Mouse (Mus musculus) liver, postnatal 0 days (tissue): ENCODE measurements around the gene Uvssa. TPM values are rescaled to one million over a fixed set of nuclear protein-coding genes. Genes with fewer than 3 reads are reported as not detected.

ENCODE experiments used
- ATAC-seq: fragments of 200-750 bp; cut with Nextera tagmentation; 2 replicates; pipeline ENCODE4 v1.8.0; 2017; ENCODE audit warnings: mild to moderate bottlenecking, moderate library complexity
- DNase-seq: peaks from one replicate; pipeline ENCODE4 v3.0.0-alpha.2; 2016
- H3K27ac ChIP-seq: fragments of 300-500 bp; sonication (generic); 2 replicates; pipeline ENCODE4 v1.5.1; 2014; ENCODE audit warnings: antibody characterized with exemption, moderate library complexity, mild to moderate bottlenecking, low read depth
- H3K27me3 ChIP-seq: fragments of 300-500 bp; sonication (generic); 2 replicates; pipeline ENCODE4 v1.6.1; 2014; ENCODE audit warnings: low read length, control low read depth, mixed read lengths; ENCODE audit not compliant: insufficient read depth
- H3K36me3 ChIP-seq: fragments of 300-500 bp; sonication (generic); replicated peaks from 2 replicates; pipeline ENCODE4 v1.6.1; 2014; ENCODE audit warnings: mild to moderate bottlenecking, control low read depth, low read length, moderate library complexity, mixed read lengths; ENCODE audit not compliant: insufficient read depth
- H3K4me1 ChIP-seq: fragments of 300-500 bp; sonication (generic); 2 replicates; pipeline ENCODE4 v1.6.1; 2014; ENCODE audit warnings: antibody characterized with exemption, mild to moderate bottlenecking, control low read depth; ENCODE audit not compliant: insufficient read depth
- H3K4me2 ChIP-seq: fragments of 300-500 bp; sonication (generic); 2 replicates; pipeline ENCODE4 v1.6.1; 2014; ENCODE audit warnings: low read depth, mild to moderate bottlenecking, low read length, moderate library complexity, mixed read lengths
- H3K4me3 ChIP-seq: fragments of 300-500 bp; sonication (generic); 2 replicates; pipeline ENCODE4 v1.5.1; 2014; ENCODE audit warnings: low read depth, low read length
- H3K9ac ChIP-seq: fragments of 300-500 bp; sonication (generic); replicated peaks from 2 replicates; pipeline ENCODE4 v1.6.1; 2014; ENCODE audit warnings: mild to moderate bottlenecking, moderate library complexity
- H3K9me3 ChIP-seq: fragments of 300-500 bp; sonication (generic); 2 replicates; pipeline ENCODE4 v1.6.1; 2016; ENCODE audit warnings: mild to moderate bottlenecking, control low read depth, low read length, mixed read lengths
- CTCF ChIP-seq: sonication (generic); IDR thresholded peaks from 2 replicates; pipeline ENCODE4 v1.5.1; 2016; ENCODE audit warnings: antibody characterized with exemption, low read depth
- EP300 ChIP-seq: IDR thresholded peaks from 2 replicates; pipeline ENCODE4 v1.6.1; 2016; ENCODE audit warnings: antibody characterized with exemption, low read depth, mild to moderate bottlenecking
- WGBS: fragments of 180-500 bp; shearing (Covaris S2); extraction: QIAGEN DNeasy Blood & Tissue Kit; methylation state at CpG from one replicate; pipeline ENCODE4 v1.1.7; 2014; ENCODE audit not compliant: insufficient replicate concordance; 5-methylcytosine and 5-hydroxymethylcytosine counted together
- polyA plus RNA-seq: library from polyadenylated mRNA; unstranded; fragments of >200 nt; fragmentation: Nextera tagmentation; extraction: Ambion mirVana; gene quantifications from 2 replicates; pipeline ENCODE4 v1.2.1, GENCODE M21; 2015

Gene Uvssa
- polyA plus RNA-seq, 1 experiment from 2014 or later = 3.1 TPM

- no peak overlapping the region for H3K9ac ChIP-seq
- no peak for ATAC-seq
- no peak overlapping the region for H3K4me2 ChIP-seq
- H3K9me3 ChIP-seq = no peaks in the 10 kb centered on the region
- no peaks in the 10 kb centered on the region for H3K4me1 ChIP-seq
- 53% methylated on average over 11 of the region's 11 CpGs for WGBS
- no peak overlapping the region for H3K4me3 ChIP-seq
- TF ChIP-seq CTCF (no peak), EP300 (no peak)
- H3K27me3 ChIP-seq = no peaks in the 10 kb centered on the region
- H3K36me3 ChIP-seq = no peaks in the 10 kb centered on the region
- no peak for DNase-seq
- H3K27ac ChIP-seq = no peak overlapping the region
Measured at GRCm38 (mm10) chr5:33465464-33465863, 87.1 kb downstream of the Uvssa start.

Other genes starting within 250 kb of the Uvssa start
- gene Spon2, start 160.1 kb upstream of the Uvssa start, polyA plus RNA-seq = 12.6 and 19.7 TPM in 2 replicates
- 91.1 and 93.8 TPM in 2 replicates for gene Ctbp1, start 103.6 kb upstream of the Uvssa start, polyA plus RNA-seq
- gene Maea, start 43.0 kb upstream of the Uvssa start, polyA plus RNA-seq = 38.0 and 41.5 TPM in 2 replicates
- not detected in 2 replicates for gene Nkx1-1, start 55.4 kb downstream of the Uvssa start, polyA plus RNA-seq